In the genomic region with DNA sequence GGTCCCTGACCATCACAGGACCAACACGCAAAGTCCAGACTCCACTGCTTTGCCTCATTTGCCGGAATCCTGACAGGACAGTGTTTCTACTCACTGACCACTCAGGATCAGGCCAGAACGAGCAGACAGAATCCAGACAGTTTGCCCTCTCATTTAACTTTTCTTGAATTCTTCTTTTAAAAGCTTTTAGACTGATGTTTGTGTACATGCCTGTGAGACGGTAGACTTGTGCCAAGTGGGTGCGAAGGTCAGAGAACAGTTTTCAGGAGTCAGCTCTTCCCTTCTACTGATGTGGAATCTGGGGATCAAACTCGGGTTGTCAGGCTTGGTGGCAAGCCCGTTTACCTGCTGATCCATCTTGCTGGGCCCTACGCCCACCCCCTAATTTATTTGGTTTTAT, we compare ENCODE assay signal across 10 mouse cellular contexts.
"Had no signal": no experiment of that assay in that cellular context is flagged by ENCODE, and none has a peak within 500 bp of the region (broad histone marks: within the 10 kb centered on the region; RNA-seq: fewer than 3 reads in every experiment).

No protein-coding gene starts in this region.

- DNase-seq: layer of hippocampus, adult 9-11 months; layer of hippocampus, postnatal 36 days; lung, adult 18-20 months; right cerebral cortex, postnatal 25 days; thymus, postnatal 36 days had no signal

- H3K27ac ChIP-seq: limb, embryonic 15.5 days; liver, embryonic 14.5 days; midbrain, embryonic 13.5 days had no signal

- H3K4me3 ChIP-seq: limb, embryonic 15.5 days; midbrain, embryonic 13.5 days had no signal

- H3K27me3 ChIP-seq: limb, embryonic 15.5 days; midbrain, embryonic 13.5 days had no signal

- H3K36me3 ChIP-seq: limb, embryonic 15.5 days; midbrain, embryonic 13.5 days had no signal

- H3K9me3 ChIP-seq: limb, embryonic 15.5 days; midbrain, embryonic 13.5 days had no signal

- H3K9ac ChIP-seq: limb, embryonic 15.5 days; liver, embryonic 14.5 days; midbrain, embryonic 13.5 days had no signal

- H3K4me1 ChIP-seq: midbrain, embryonic 13.5 days had no signal

- ATAC-seq: inflammation-experienced regulatory T-cells, adult 6 months; intestine, postnatal 0 days; midbrain, embryonic 13.5 days had no signal

- H3K4me2 ChIP-seq: limb, embryonic 15.5 days; midbrain, embryonic 13.5 days had no signal
